Mouse (Mus musculus) retina, embryonic 14.5 days (tissue): Measurements from ENCODE around the gene Smarcb1.
A peak's percentile ranks its signal among the peaks of the same experiment; 100 is the strongest.

ENCODE experiments used
- DNase-seq: peaks from one replicate; pipeline ENCODE4 v3.0.0-alpha.2; 2015; ENCODE audit warnings: low spot score

Gene Smarcb1

GRCm38 (mm10) chr10:75934991-75935390 is 13.6 kb upstream of the Smarcb1 start:
- DNase-seq, result no peak

- DNase-seq, result no peak
Observed at GRCm38 (mm10) chr10:75932891-75933290, 11.5 kb upstream of the Smarcb1 start, which contains the start of gene Chchd10. Gene Chchd10 (plus strand): TSS chr10:75933130.

GRCm38 (mm10) chr10:75932081-75932678 is 10.8 kb upstream of the Smarcb1 start:
- DNase-seq, result peak; percentile 66

- DNase-seq, result no peak
Observed at GRCm38 (mm10) chr10:75931311-75931710, 9.9 kb upstream of the Smarcb1 start.

GRCm38 (mm10) chr10:75930304-75930703 is 8.9 kb upstream of the Smarcb1 start:
- no peak for DNase-seq

- DNase-seq, result no peak
Observed at GRCm38 (mm10) chr10:75926396-75926795, 5.0 kb upstream of the Smarcb1 start.

GRCm38 (mm10) chr10:75924324-75924723 is 2.9 kb upstream of the Smarcb1 start:
- no peak for DNase-seq

- DNase-seq, result no peak
Observed at GRCm38 (mm10) chr10:75921726-75922560, 526 bp upstream of the Smarcb1 start.

- DNase-seq, result no peak
Observed at GRCm38 (mm10) chr10:75919026-75919425, 2.4 kb downstream of the Smarcb1 start.

GRCm38 (mm10) chr10:75916840-75917239 is 4.6 kb downstream of the Smarcb1 start:
- no peak for DNase-seq

- DNase-seq, result no peak
Observed at GRCm38 (mm10) chr10:75915557-75915956, 5.9 kb downstream of the Smarcb1 start.

GRCm38 (mm10) chr10:75913013-75913589 is 8.3 kb downstream of the Smarcb1 start:
- DNase-seq, result no peak

- DNase-seq, result no peak
Observed at GRCm38 (mm10) chr10:75910698-75911097, 10.7 kb downstream of the Smarcb1 start.

GRCm38 (mm10) chr10:75906882-75907281 is 14.5 kb downstream of the Smarcb1 start:
- no peak for DNase-seq

GRCm38 (mm10) chr10:75904391-75904790 is 17.0 kb downstream of the Smarcb1 start:
- DNase-seq, result no peak

- DNase-seq, result no peak
Observed at GRCm38 (mm10) chr10:75898846-75899245, 22.6 kb downstream of the Smarcb1 start.

- DNase-seq, result no peak
Observed at GRCm38 (mm10) chr10:75898039-75898564, 23.3 kb downstream of the Smarcb1 start.

GRCm38 (mm10) chr10:75897373-75897772 is 24.0 kb downstream of the Smarcb1 start:
- DNase-seq, result peak; percentile 86

GRCm38 (mm10) chr10:75896208-75896607 is 25.2 kb downstream of the Smarcb1 start:
- DNase-seq, result no peak

- no peak for DNase-seq
Observed at GRCm38 (mm10) chr10:75895730-75896129, 25.7 kb downstream of the Smarcb1 start.

- no peak for DNase-seq
Observed at GRCm38 (mm10) chr10:75894601-75895000, 26.8 kb downstream of the Smarcb1 start.

GRCm38 (mm10) chr10:75893089-75893750 is 28.2 kb downstream of the Smarcb1 start, which contains the start of gene Derl3:
Gene Derl3 (plus strand): TSS chr10:75893413.
- peak; percentile 94 for DNase-seq
